Comparison of ENCODE assay signal across 9 mouse cellular contexts in the genomic region with DNA sequence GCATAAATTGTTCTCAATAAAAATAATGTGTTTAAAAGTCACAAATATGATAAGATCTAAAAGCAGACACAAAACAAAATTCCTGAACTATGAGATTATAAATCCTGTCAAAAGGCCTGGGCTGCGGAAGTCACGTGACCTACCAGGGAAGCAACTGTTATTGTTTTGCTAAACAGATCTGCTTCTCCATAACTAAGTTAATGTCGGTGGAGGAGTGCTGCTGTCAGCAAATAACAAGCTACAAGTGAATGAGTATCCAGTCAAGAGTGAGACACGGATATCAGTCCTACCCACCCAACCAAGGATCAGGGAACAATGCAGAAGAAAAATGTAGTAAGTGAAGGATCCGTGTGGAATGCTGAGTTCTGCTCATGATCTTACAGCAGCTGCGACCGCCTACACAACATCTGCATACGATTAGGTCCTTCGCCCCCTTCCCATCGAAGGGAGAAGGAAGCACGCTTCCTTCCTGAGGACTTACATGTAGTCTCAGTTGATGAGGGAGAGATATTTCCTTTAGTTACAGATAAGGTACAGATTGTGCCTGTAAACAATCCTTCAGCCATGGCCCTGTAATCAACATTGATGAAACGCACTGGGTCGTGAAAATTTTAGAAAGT. TPM values are rescaled to one million over a fixed set of nuclear protein-coding genes. Genes with fewer than 3 reads are reported as not detected.
DNase-seq lines count a peak whose midpoint lies in the region; ATAC-seq lines count a peak whose summit lies in the region.
"Had no signal": no experiment of that assay in that cellular context is flagged by ENCODE, and none has a peak within 500 bp of the region (broad histone marks: within the 10 kb centered on the region; RNA-seq: fewer than 3 reads in every experiment).

No protein-coding gene starts in this region.

- WGBS in heart, embryonic 10.5 days = 44% methylated on average over 13 of the region's 13 CpGs

- no peaks in the 10 kb centered on the region for H3K36me3 ChIP-seq in heart, embryonic 10.5 days

- H3K4me1 ChIP-seq in heart, embryonic 10.5 days = peaks cover 3% of the 10 kb centered on the region; the same call in 1 of the 2 replicates

- H3K27ac ChIP-seq in heart, embryonic 10.5 days = no peak overlapping the region

- peak; percentile 77 for DNase-seq in heart, adult 8-10 months (ENCODE audit: low spot score)
- no peak for DNase-seq in heart, embryonic 10.5 days (ENCODE audit: low spot score)
- peak; percentile 39 for DNase-seq in embryo, embryonic 11 days
- DNase-seq in kidney, adult 9 months = peak; percentile 95
- peak; percentile 73 for DNase-seq in lung, postnatal 10 days
- no peak for DNase-seq in spleen, postnatal 36 days (ENCODE audit: low spot score in 2 of 2)
- no peak for DNase-seq in cerebellum, adult 9-10 months

- no peak for ATAC-seq in megakaryocyte progenitor cell, adult 5-6 weeks (replicated peaks; ENCODE audit: poor library complexity)

- H3K4me3 ChIP-seq in heart, embryonic 10.5 days = no peak overlapping the region
- H3K4me3 ChIP-seq: megakaryocyte, embryonic 14.5 days had no signal

- no peaks in the 10 kb centered on the region for H3K9me3 ChIP-seq in heart, embryonic 10.5 days
- H3K9me3 ChIP-seq: megakaryocyte, embryonic 14.5 days had no signal

- H3K27me3 ChIP-seq in heart, embryonic 10.5 days (ENCODE audit: insufficient read depth, poor library complexity, severe bottlenecking) = no peaks in the 10 kb centered on the region

RNA-seq across cellular contexts. Expression of a gene that starts 28.5 kb away (rescaled TPM):
- 10 to 100 TPM; 39.9 to 43.2 (median 42.3) TPM for total RNA-seq in heart, adult 8-10 months (2022)
- 33.2 and 34.4 TPM in 2 replicates for polyA plus RNA-seq in heart, embryonic 10.5 days (2016; fragmentation: Nextera tagmentation; extraction: Ambion mirVana)
- total RNA-seq in megakaryocyte progenitor cell, adult 5-6 weeks (2015) = 59.8 and 64.1 TPM in 2 replicates
- 19.9 and 32.8 TPM in 2 replicates for total RNA-seq in megakaryocyte progenitor cell, adult 5-6 weeks (2017)

Comparison
In these comparisons a context has a peak if more than half of its experiments do, and no peak if none do; other contexts are left out.
1. DNase-seq: peak in heart, adult 8-10 months (single experiment), embryo, embryonic 11 days (single experiment), kidney, adult 9 months (single experiment) and lung, postnatal 10 days (single experiment); none in heart, embryonic 10.5 days (single experiment), spleen, postnatal 36 days (0 of 2) and cerebellum, adult 9-10 months (single experiment).